Mouse (Mus musculus) CH12.LX (cell line): ENCODE measurements around the gene Gm10392. TPM values are rescaled to one million over a fixed set of nuclear protein-coding genes. Genes with fewer than 3 reads are reported as not detected.

Source experiments
- DNase-seq: peaks from one replicate; pipeline ENCODE4 v3.0.0-alpha.2; 2013; ENCODE audit errors: extremely low read depth
- H3K27ac ChIP-seq: 2 replicates; pipeline ENCODE4 v1.5.1; 2012; ENCODE audit warnings: low read depth, mild to moderate bottlenecking, control low read depth, moderate library complexity; ENCODE audit not compliant: insufficient read depth
- H3K27me3 ChIP-seq: replicated peaks from 2 replicates; pipeline ENCODE3; 2012; ENCODE audit warnings: inconsistent platforms
- H3K36me3 ChIP-seq, 2 experiments: replicated peaks in 1 of 2; 2 replicates each; pipeline versions ENCODE3 to v1.6.1; 2012; ENCODE audit warnings: inconsistent platforms in 1 of 2, low read length in 1 of 2, mild to moderate bottlenecking in 1 of 2, mixed read lengths in 1 of 2, moderate library complexity in 1 of 2; ENCODE audit not compliant: control insufficient read depth in 1 of 2, insufficient read depth in 1 of 2
- H3K4me1 ChIP-seq, 2 experiments: 2 replicates each; pipeline ENCODE4 v1.6.1; 2012; ENCODE audit warnings: inconsistent platforms in 1 of 2, moderate library complexity in 1 of 2; ENCODE audit not compliant: insufficient read depth in 2 of 2, control insufficient read depth in 1 of 2
- H3K4me2 ChIP-seq: 2 replicates; pipeline ENCODE4 v1.6.1; 2012; ENCODE audit warnings: low read depth, mild to moderate bottlenecking, control low read depth; ENCODE audit not compliant: poor library complexity, insufficient read depth, severe bottlenecking
- H3K4me3 ChIP-seq, 3 experiments: fragments of 150-350 bp in 1 of 3; sonication (generic) in 1 of 3; replicated peaks in 1 of 3; 2 replicates each; pipeline versions ENCODE3 to v1.5.1; 2011 to 2012; ENCODE audit warnings: low read depth in 2 of 3, low read length in 2 of 3, mild to moderate bottlenecking in 2 of 3, moderate library complexity in 2 of 3, control low read depth in 1 of 3, improper control_type of control experiment in 1 of 3, inconsistent platforms in 1 of 3, mixed read lengths in 1 of 3; ENCODE audit not compliant: poor library complexity in 1 of 3
- H3K79me2 ChIP-seq: replicated peaks from 2 replicates; pipeline ENCODE4 v1.6.1; 2012; ENCODE audit warnings: mild to moderate bottlenecking, moderate library complexity; ENCODE audit not compliant: control insufficient read depth, poor library complexity, insufficient read depth, severe bottlenecking; ENCODE audit errors: extremely low read depth
- H3K9ac ChIP-seq: 2 replicates; pipeline ENCODE4 v1.6.1; 2012; ENCODE audit warnings: low read depth, mild to moderate bottlenecking, control low read depth, moderate library complexity; ENCODE audit not compliant: insufficient read depth
- H3K9me3 ChIP-seq: replicated peaks from 2 replicates; pipeline ENCODE3; 2012; ENCODE audit warnings: low read length, inconsistent platforms, mixed read lengths
- BHLHE40 ChIP-seq: IDR thresholded peaks from 2 replicates; pipeline ENCODE4 v1.6.1; 2011; ENCODE audit warnings: mild to moderate bottlenecking, low read depth, low read length, improper control_type of control experiment
- CHD1 ChIP-seq: IDR thresholded peaks from 2 replicates; pipeline ENCODE4 v1.6.1; 2012; ENCODE audit warnings: low read depth, low read length, improper control_type of control experiment, inconsistent platforms
- CHD2 ChIP-seq: IDR thresholded peaks from 2 replicates; pipeline ENCODE4 v1.6.1; 2011; ENCODE audit warnings: low read length, improper control_type of control experiment
- CTCF ChIP-seq, 2 experiments: IDR thresholded peaks in 1 of 2; conservative IDR thresholded peaks in 1 of 2; 2 replicates each; pipeline ENCODE4 v1.5.1; 2011 to 2012; ENCODE audit warnings: low read depth in 2 of 2, low read length in 2 of 2, improper control_type of control experiment in 1 of 2, inconsistent platforms in 1 of 2, mild to moderate bottlenecking in 1 of 2, moderate library complexity in 1 of 2
- E2F4 ChIP-seq: IDR thresholded peaks from 2 replicates; pipeline ENCODE4 v1.6.1; 2011; ENCODE audit warnings: low read depth, low read length, improper control_type of control experiment; ENCODE audit not compliant: insufficient replicate concordance
- ELF1 ChIP-seq: IDR thresholded peaks from 2 replicates; pipeline ENCODE4 v1.6.1; 2014; ENCODE audit warnings: low read depth, mild to moderate bottlenecking, inconsistent platforms, low read length, improper control_type of control experiment
- EP300 ChIP-seq: IDR thresholded peaks from 2 replicates; pipeline ENCODE4 v1.6.1; 2011; ENCODE audit warnings: low read length, improper control_type of control experiment
- GABPA ChIP-seq: IDR thresholded peaks from 2 replicates; pipeline ENCODE4 v1.6.1; 2012; ENCODE audit warnings: low read depth, low read length, improper control_type of control experiment, inconsistent platforms; ENCODE audit not compliant: insufficient replicate concordance
- HCFC1 ChIP-seq: IDR thresholded peaks from 2 replicates; pipeline ENCODE4 v1.6.1; 2012; ENCODE audit warnings: low read depth, mild to moderate bottlenecking, inconsistent platforms, low read length, improper control_type of control experiment
- IRF4 ChIP-seq: IDR thresholded peaks from 2 replicates; pipeline ENCODE4 v1.6.1; 2014; ENCODE audit warnings: low read depth, mild to moderate bottlenecking, inconsistent platforms, low read length, improper control_type of control experiment
- JUND ChIP-seq: conservative IDR thresholded peaks from 2 replicates; pipeline ENCODE4 v1.6.1; 2011; ENCODE audit warnings: low read depth, low read length, improper control_type of control experiment
- KAT2A ChIP-seq: IDR thresholded peaks from 2 replicates; pipeline ENCODE4 v1.6.1; 2012; ENCODE audit warnings: low read length, improper control_type of control experiment, inconsistent platforms; ENCODE audit not compliant: insufficient replicate concordance
- MAFK ChIP-seq: IDR thresholded peaks from 2 replicates; pipeline ENCODE4 v1.6.1; 2011; ENCODE audit warnings: low read length, improper control_type of control experiment; ENCODE audit not compliant: insufficient replicate concordance
- MAX ChIP-seq: IDR thresholded peaks from 2 replicates; pipeline ENCODE4 v1.6.1; 2011; ENCODE audit warnings: low read length, improper control_type of control experiment
- MEF2A ChIP-seq: IDR thresholded peaks from 2 replicates; pipeline ENCODE4 v1.6.1; 2014; ENCODE audit warnings: low read depth, mild to moderate bottlenecking, inconsistent platforms, low read length, improper control_type of control experiment, borderline replicate concordance
- MXI1 ChIP-seq: IDR thresholded peaks from 2 replicates; pipeline ENCODE4 v1.6.1; 2011; ENCODE audit warnings: mild to moderate bottlenecking, low read depth, low read length, improper control_type of control experiment
- MYC ChIP-seq: IDR thresholded peaks from 2 replicates; pipeline ENCODE4 v1.6.1; 2011; ENCODE audit warnings: low read depth, mild to moderate bottlenecking, improper control_type of control experiment, low read length
- NELFE ChIP-seq: IDR thresholded peaks from 2 replicates; pipeline ENCODE4 v1.6.1; 2011; ENCODE audit warnings: low read depth, low read length, improper control_type of control experiment
- NRF1 ChIP-seq: IDR thresholded peaks from 2 replicates; pipeline ENCODE4 v1.6.1; 2014; ENCODE audit warnings: low read depth, mild to moderate bottlenecking, inconsistent platforms, low read length, improper control_type of control experiment, moderate library complexity
- PAX5 ChIP-seq: IDR thresholded peaks from 2 replicates; pipeline ENCODE4 v1.6.1; 2012; ENCODE audit warnings: low read length, inconsistent platforms, mixed read lengths
- RAD21 ChIP-seq: IDR thresholded peaks from 2 replicates; pipeline ENCODE4 v1.6.1; 2011; ENCODE audit warnings: low read depth, mild to moderate bottlenecking, low read length, improper control_type of control experiment, moderate library complexity
- SIN3A ChIP-seq: IDR thresholded peaks from 2 replicates; pipeline ENCODE4 v1.6.1; 2012; ENCODE audit warnings: low read length, improper control_type of control experiment, inconsistent platforms
- SMC3 ChIP-seq: IDR thresholded peaks from 2 replicates; pipeline ENCODE4 v1.6.1; 2011; ENCODE audit warnings: low read depth, low read length, improper control_type of control experiment
- TBP ChIP-seq: conservative IDR thresholded peaks from 2 replicates; pipeline ENCODE4 v1.6.1; 2011; ENCODE audit warnings: low read depth, low read length, improper control_type of control experiment
- TCF12 ChIP-seq: IDR thresholded peaks from 2 replicates; pipeline ENCODE4 v1.6.1; 2014; ENCODE audit warnings: low read depth, mild to moderate bottlenecking, inconsistent platforms, low read length, improper control_type of control experiment
- UBTF ChIP-seq: IDR thresholded peaks from 2 replicates; pipeline ENCODE4 v1.6.1; 2012; ENCODE audit warnings: low read depth, mild to moderate bottlenecking, inconsistent platforms, low read length, improper control_type of control experiment, moderate library complexity
- USF1 ChIP-seq: IDR thresholded peaks from 2 replicates; pipeline ENCODE4 v1.6.1; 2014; ENCODE audit warnings: low read depth, mild to moderate bottlenecking, inconsistent platforms, low read length, improper control_type of control experiment
- ZC3H11A ChIP-seq: IDR thresholded peaks from 2 replicates; pipeline ENCODE4 v1.6.1; 2012; ENCODE audit warnings: low read depth, mild to moderate bottlenecking, inconsistent platforms, low read length, improper control_type of control experiment
- ZKSCAN1 ChIP-seq: IDR thresholded peaks from 2 replicates; pipeline ENCODE4 v1.6.1; 2012; ENCODE audit warnings: low read depth, inconsistent platforms, low read length, improper control_type of control experiment, borderline replicate concordance
- ZMIZ1 ChIP-seq: IDR thresholded peaks from 2 replicates; pipeline ENCODE4 v1.6.1; 2012; ENCODE audit warnings: low read depth, mild to moderate bottlenecking, inconsistent platforms, low read length, improper control_type of control experiment
- ZNF384 ChIP-seq: IDR thresholded peaks from 2 replicates; pipeline ENCODE4 v1.6.1; 2012; ENCODE audit warnings: low read depth, low read length, improper control_type of control experiment, inconsistent platforms
- dilution Hi-C: fragments of 300-500 bp; cut with MboI; formaldehyde crosslinking; loops from 2 replicates; pipeline ENCODE4 v1.14.3; 2020; ENCODE audit warnings: low sequenced_read_pairs; ENCODE audit not compliant: extremely low pct_unique_long_range_greater_than_20kb, extremely low pct_ligation_motif_present
- in situ Hi-C: fragments of 300-500 bp; cut with MboI; formaldehyde crosslinking; loops from 3 replicates; pipeline ENCODE4 v1.14.3; 2019; ENCODE audit warnings: low sequenced_read_pairs, low pct_ligation_motif_present, low pct_unique_long_range_greater_than_20kb, mixed read lengths
- polyA plus RNA-seq: library from polyadenylated mRNA; unstranded; fragments of >175 nt; gene quantifications from 2 replicates; pipeline ENCODE4 v1.2.1, GENCODE M21; 2012; ENCODE audit warnings: low read depth; ENCODE audit not compliant: insufficient read length
- total RNA-seq, 2 experiments: library from RNA; depleted of rRNA; stranded (reverse); fragments of 300-350 nt in 1 of 2; fragments of >200 nt in 1 of 2; gene quantifications; 2 replicates each; pipeline ENCODE4 v1.2.3; 2012 to 2014

The Gm10392 gene
- total and polyA plus RNA-seq, 3 experiments: 0.13 to 0.17 TPM; not detected in 1

DNA sequence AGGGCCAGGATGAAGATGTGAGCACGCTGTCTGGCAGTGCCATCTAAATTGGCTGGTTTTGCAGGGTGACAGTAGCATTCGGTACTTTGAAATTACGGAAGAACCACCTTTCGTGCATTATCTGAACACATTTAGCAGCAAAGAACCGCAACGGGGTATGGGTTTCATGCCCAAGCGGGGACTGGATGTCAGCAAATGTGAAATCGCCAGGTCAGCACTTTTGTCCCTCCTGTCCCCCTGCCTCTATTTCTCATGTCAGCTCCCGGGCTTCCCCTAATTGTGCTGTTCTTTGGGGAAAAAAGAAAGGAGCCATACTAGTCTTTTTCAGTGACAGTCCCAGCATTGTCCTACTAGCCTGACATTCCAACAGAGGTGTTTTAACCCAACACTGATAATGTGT, 50.6 kb downstream of the Gm10392 start:
- no peak for TF ChIP-seq SMC3
- no peak for TF ChIP-seq UBTF
- TF ChIP-seq MAFK: peak; percentile 97
- TF ChIP-seq ZC3H11A: no peak
- TF ChIP-seq, all 38 proteins: peak for 1
- H3K9ac ChIP-seq: no peak overlapping the region
- peaks cover 36% of the 10 kb centered on the region for H3K27me3 ChIP-seq
- in situ Hi-C loops: loop anchor here (25.0 kb wide), 1 partner anchor 481 kb away; the partner anchor contains the start of gene Slc6a4
- dilution Hi-C loops: no loop called here
- peaks cover 0 to 3% of the 10 kb centered on the region in 2 experiments for H3K36me3 ChIP-seq
- peaks cover 9 to 11% of the 10 kb centered on the region in 2 experiments for H3K4me1 ChIP-seq
- H3K79me2 ChIP-seq: no peaks in the 10 kb centered on the region
- H3K27ac ChIP-seq: no peak overlapping the region
- H3K4me2 ChIP-seq: no peak overlapping the region
- no peak for DNase-seq
- H3K4me3 ChIP-seq: no peak overlapping the region
- no peaks in the 10 kb centered on the region for H3K9me3 ChIP-seq

DNA sequence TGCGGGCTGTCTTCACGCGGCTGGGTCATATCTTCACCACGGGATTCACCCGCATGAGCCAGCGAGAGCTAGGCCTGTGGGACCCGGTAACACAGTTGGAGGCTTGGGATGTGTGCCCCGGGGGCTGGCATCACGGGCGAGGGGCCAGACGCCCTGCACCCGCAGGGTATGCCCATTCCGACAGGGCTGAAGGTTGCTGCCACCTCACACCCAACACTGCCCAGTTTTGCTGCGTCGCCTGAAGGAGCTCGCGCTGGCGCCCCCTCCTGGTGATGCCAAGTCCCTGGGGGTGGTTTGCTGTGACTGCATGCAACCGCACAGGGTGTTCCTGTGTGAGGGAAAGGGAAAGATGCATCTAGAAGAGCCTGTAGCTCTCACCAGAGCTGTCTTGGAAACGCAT, 51.2 kb downstream of the Gm10392 start:
- H3K4me2 ChIP-seq: peak overlapping the region; percentile 59
- H3K9ac ChIP-seq: peak overlapping the region; percentile 5; the same call in 1 of the 2 replicates
- H3K79me2 ChIP-seq: no peaks in the 10 kb centered on the region
- H3K4me3 ChIP-seq: peak overlapping the region; percentile 14 to 46 (median 24)
- H3K36me3 ChIP-seq: peaks cover 0 to 3% of the 10 kb centered on the region in 2 experiments
- dilution Hi-C loops: no loop called here
- in situ Hi-C loops: loop anchor here (25.0 kb wide), 1 partner anchor 480 kb away; the partner anchor contains the start of gene Slc6a4
- no peak overlapping the region for H3K27ac ChIP-seq
- peaks cover 42% of the 10 kb centered on the region for H3K27me3 ChIP-seq
- peak; percentile 77 for DNase-seq
- peaks cover 9 to 18% of the 10 kb centered on the region in 2 experiments for H3K4me1 ChIP-seq
- no peaks in the 10 kb centered on the region for H3K9me3 ChIP-seq
- no peak for TF ChIP-seq TBP
- no peak; the same call in 1 of the 2 replicates for TF ChIP-seq BHLHE40
- peak; percentile 87 for TF ChIP-seq SMC3
- peak; percentile 36; the same call in 1 of the 2 replicates for TF ChIP-seq NRF1
- no peak for TF ChIP-seq ZKSCAN1
- TF ChIP-seq MAX: peak; percentile 39; the same call in 1 of the 2 replicates
- TF ChIP-seq ZC3H11A: 0 out of 2 replicates have a peak, but pooled peaks have one; percentile 5
- TF ChIP-seq MAFK: peak; percentile 65; the same call in 1 of the 2 replicates
- no peak for TF ChIP-seq ZMIZ1
- peak; percentile 67 to 94; a peak in 2 of 4 replicates for TF ChIP-seq CTCF (conservative IDR thresholded peaks at IDR 0.05 in 1 of 2, IDR thresholded peaks at IDR 0.05 in 1 of 2; ENCODE audit: low read depth in 2 of 2, low read length in 2 of 2)
- no peak for TF ChIP-seq E2F4
- TF ChIP-seq ZNF384: no peak
- TF ChIP-seq IRF4: peak; percentile 49
- 0 out of 2 replicates have a peak, but pooled peaks have one; percentile 19 for TF ChIP-seq MXI1
- peak; percentile 40; the same call in 1 of the 2 replicates for TF ChIP-seq SIN3A
- TF ChIP-seq RAD21: peak; percentile 61
- no peak for TF ChIP-seq GABPA
- peak; percentile 56; the same call in 1 of the 2 replicates for TF ChIP-seq NELFE
- TF ChIP-seq MYC: 0 out of 2 replicates have a peak, but pooled peaks have one; percentile 44
- peak; percentile 61; the same call in 1 of the 2 replicates for TF ChIP-seq TCF12
- TF ChIP-seq PAX5: no peak
- no peak for TF ChIP-seq USF1
- TF ChIP-seq ELF1: peak; percentile 37; the same call in 1 of the 2 replicates
- TF ChIP-seq HCFC1: no peak; the same call in 1 of the 2 replicates
- no peak for TF ChIP-seq KAT2A
- no peak for TF ChIP-seq CHD2
- no peak for TF ChIP-seq CHD1
- TF ChIP-seq JUND: no peak
- no peak for TF ChIP-seq EP300
- peak; percentile 25; the same call in 1 of the 2 replicates for TF ChIP-seq MEF2A
